Mouse (Mus musculus) lung, embryonic 14.5 days (tissue): Measurements from ENCODE around the gene Sobp. TPM values are rescaled to one million over a fixed set of nuclear protein-coding genes. Genes with fewer than 3 reads are reported as not detected.

Experiments used
- ATAC-seq: fragments of 200-750 bp; cut with Nextera tagmentation; 2 replicates; pipeline ENCODE4 v1.8.0; 2017; ENCODE audit warnings: mild to moderate bottlenecking, moderate TSS enrichment, moderate library complexity; ENCODE audit not compliant: insufficient read depth
- DNase-seq: peaks from one replicate; pipeline ENCODE4 v3.0.0-alpha.2; 2015
- H3K27ac ChIP-seq: fragments of 300-500 bp; sonication (generic); 2 replicates; pipeline ENCODE4 v1.5.1; 2014; ENCODE audit warnings: low read depth, mild to moderate bottlenecking, moderate library complexity
- H3K27me3 ChIP-seq: fragments of 300-500 bp; sonication (generic); 2 replicates; pipeline ENCODE4 v1.6.1; 2014; ENCODE audit warnings: low read length, control low read depth; ENCODE audit not compliant: insufficient read depth
- H3K36me3 ChIP-seq: fragments of 300-500 bp; sonication (generic); 2 replicates; pipeline ENCODE4 v1.6.1; 2014; ENCODE audit warnings: control low read depth; ENCODE audit not compliant: insufficient read depth
- H3K4me1 ChIP-seq: fragments of 300-500 bp; sonication (generic); 2 replicates; pipeline ENCODE4 v1.6.1; 2014; ENCODE audit warnings: antibody characterized with exemption, control low read depth; ENCODE audit not compliant: insufficient read depth
- H3K4me2 ChIP-seq: fragments of 300-500 bp; sonication (generic); 2 replicates; pipeline ENCODE4 v1.6.1; 2014; ENCODE audit warnings: mild to moderate bottlenecking
- H3K4me3 ChIP-seq: fragments of 300-500 bp; sonication (generic); 2 replicates; pipeline ENCODE4 v1.5.1; 2014; ENCODE audit warnings: low read depth, low read length
- H3K9ac ChIP-seq: fragments of 300-500 bp; sonication (generic); 2 replicates; pipeline ENCODE4 v1.6.1; 2014
- H3K9me3 ChIP-seq: fragments of 300-500 bp; sonication (generic); 2 replicates; pipeline ENCODE4 v1.6.1; 2016; ENCODE audit warnings: low read depth, low read length, control low read depth
- CTCF ChIP-seq: IDR thresholded peaks from 2 replicates; pipeline ENCODE4 v1.5.1; 2016; ENCODE audit warnings: antibody characterized with exemption, low read depth
- whole genome bisulfite sequencing: fragments of 180-500 bp; shearing (Covaris S2); extraction: QIAGEN DNeasy Blood & Tissue Kit; methylation state at CpG from one replicate; pipeline ENCODE4 v1.1.7; 2014; 5-methylcytosine and 5-hydroxymethylcytosine counted together
- polyA plus RNA-seq: library from polyadenylated mRNA; unstranded; fragments of >200 nt; fragmentation: Nextera tagmentation; extraction: Ambion mirVana; gene quantifications from 2 replicates; pipeline ENCODE4 v1.2.1, GENCODE M21; 2014

Sobp gene
- polyA plus RNA-seq, 1 experiment from 2014 or later = 0.66 TPM

GRCm38 (mm10) chr10:43090040-43090439 is 84.3 kb downstream of the Sobp start:
- WGBS = 47% methylated on average over 3 of the region's 3 CpGs
- Histone ChIP-seq H3K36me3 (no peaks in the 10 kb centered on the region), H3K9ac (no peak overlapping the region), H3K27ac (no peak overlapping the region), H3K27me3 (no peaks in the 10 kb centered on the region), H3K4me2 (no peak overlapping the region), H3K4me1 (no peaks in the 10 kb centered on the region), H3K9me3 (no peaks in the 10 kb centered on the region), H3K4me3 (no peak overlapping the region)
- no peak for ATAC-seq
- no peak for TF ChIP-seq CTCF
- DNase-seq = peak; percentile 25

- 63% methylated on average over 2 of the region's 2 CpGs for WGBS
Observed at GRCm38 (mm10) chr10:43087421-43087820, 86.9 kb downstream of the Sobp start.

GRCm38 (mm10) chr10:43086888-43087287 is 87.4 kb downstream of the Sobp start:
- no peak overlapping the region for H3K9ac ChIP-seq
- TF ChIP-seq CTCF = no peak
- H3K27ac ChIP-seq = no peak overlapping the region
- H3K9me3 ChIP-seq = no peaks in the 10 kb centered on the region
- H3K4me1 ChIP-seq = no peaks in the 10 kb centered on the region
- H3K4me2 ChIP-seq = no peak overlapping the region
- H3K27me3 ChIP-seq = no peaks in the 10 kb centered on the region
- no peaks in the 10 kb centered on the region for H3K36me3 ChIP-seq
- DNase-seq (no peak), ATAC-seq (no peak)
- WGBS = 79% methylated on average over 6 of the region's 6 CpGs
- H3K4me3 ChIP-seq = no peak overlapping the region

More at GRCm38 (mm10) chr10:43087421-43087820, 86.9 kb downstream of the Sobp start:
- H3K4me2 ChIP-seq = no peak overlapping the region
- no peaks in the 10 kb centered on the region for H3K36me3 ChIP-seq
- no peaks in the 10 kb centered on the region for H3K9me3 ChIP-seq
- H3K4me3 ChIP-seq = no peak overlapping the region
- H3K4me1 ChIP-seq = no peaks in the 10 kb centered on the region
- ATAC-seq (no peak), DNase-seq (no peak)
- no peak overlapping the region for H3K9ac ChIP-seq
- TF ChIP-seq CTCF = no peak
- no peak overlapping the region for H3K27ac ChIP-seq
- H3K27me3 ChIP-seq = no peaks in the 10 kb centered on the region

GRCm38 (mm10) chr10:43084087-43084366 is 90.3 kb downstream of the Sobp start:
- no peak overlapping the region for H3K4me3 ChIP-seq
- H3K36me3 ChIP-seq = no peaks in the 10 kb centered on the region
- no peak overlapping the region for H3K27ac ChIP-seq
- H3K4me1 ChIP-seq = no peaks in the 10 kb centered on the region
- ATAC-seq (no peak), DNase-seq (no peak)
- WGBS = 64% methylated on average over 6 of the region's 6 CpGs
- no peak overlapping the region for H3K4me2 ChIP-seq
- TF ChIP-seq CTCF = no peak
- H3K9ac ChIP-seq = no peak overlapping the region
- no peaks in the 10 kb centered on the region for H3K9me3 ChIP-seq
- H3K27me3 ChIP-seq = no peaks in the 10 kb centered on the region

GRCm38 (mm10) chr10:43083288-43084086 is 90.8 kb downstream of the Sobp start:
- DNase-seq (no peak), ATAC-seq (no peak)
- Histone ChIP-seq H3K4me2 (no peak overlapping the region), H3K27ac (no peak overlapping the region), H3K9ac (no peak overlapping the region), H3K36me3 (no peaks in the 10 kb centered on the region), H3K27me3 (no peaks in the 10 kb centered on the region), H3K9me3 (no peaks in the 10 kb centered on the region), H3K4me3 (no peak overlapping the region), H3K4me1 (no peaks in the 10 kb centered on the region)
- 63% methylated on average over 8 of the region's 9 CpGs for WGBS
- TF ChIP-seq CTCF = no peak

GRCm38 (mm10) chr10:43081316-43081715 is 93.0 kb downstream of the Sobp start:
- Histone ChIP-seq H3K9me3 (no peaks in the 10 kb centered on the region), H3K36me3 (no peaks in the 10 kb centered on the region)
- no peak for ATAC-seq

DNA sequence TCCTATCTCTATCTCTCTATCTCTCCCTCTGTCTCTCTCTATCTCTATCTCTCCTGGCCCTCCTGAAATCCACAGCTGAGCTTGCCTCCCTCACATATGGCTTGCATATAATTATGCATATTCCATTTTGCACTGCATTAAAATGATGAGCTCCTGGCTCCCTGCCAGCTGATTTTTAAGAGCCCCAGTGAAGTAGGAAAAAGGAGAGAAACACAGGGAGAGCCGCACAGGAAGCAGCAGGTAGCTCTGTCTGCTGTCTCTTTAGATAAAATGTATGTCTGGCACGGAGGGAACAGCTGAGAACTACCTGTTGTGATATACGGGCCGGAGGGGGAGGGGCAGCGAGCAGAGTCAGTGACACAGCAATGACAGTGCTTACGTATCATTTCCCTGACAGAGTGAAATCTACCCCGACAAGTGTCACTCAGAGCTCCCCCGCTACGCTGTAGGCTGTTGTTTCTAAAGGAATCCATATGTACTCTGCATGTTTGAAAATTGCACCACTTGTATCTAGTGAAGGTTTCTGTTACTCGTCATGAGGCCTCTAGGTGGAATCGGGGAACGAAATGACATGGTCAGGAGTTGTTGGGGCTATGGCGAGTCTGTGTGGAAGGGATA is 98.7 kb downstream of the Sobp start:
- 60% methylated on average over 13 of the region's 13 CpGs for WGBS
- no peak overlapping the region for H3K4me3 ChIP-seq
- H3K9ac ChIP-seq = no peak overlapping the region
- H3K9me3 ChIP-seq = no peaks in the 10 kb centered on the region
- H3K4me2 ChIP-seq = no peak overlapping the region
- TF ChIP-seq CTCF = no peak
- no peaks in the 10 kb centered on the region for H3K36me3 ChIP-seq
- DNase-seq (peak; percentile 48), ATAC-seq (no peak)
- H3K27me3 ChIP-seq = no peaks in the 10 kb centered on the region
- H3K4me1 ChIP-seq = no peaks in the 10 kb centered on the region
- H3K27ac ChIP-seq = no peak overlapping the region

More at GRCm38 (mm10) chr10:43081316-43081715, 93.0 kb downstream of the Sobp start:
- Histone ChIP-seq H3K9ac (no peak overlapping the region), H3K4me1 (no peaks in the 10 kb centered on the region), H3K4me2 (no peak overlapping the region), H3K4me3 (no peak overlapping the region), H3K27ac (no peak overlapping the region), H3K27me3 (no peaks in the 10 kb centered on the region)
- DNase-seq = peak; percentile 17
- TF ChIP-seq CTCF = no peak
- WGBS = 72% methylated on average over 3 of the region's 3 CpGs
